Mouse (Mus musculus) yolk sac, embryonic 10.5 days (tissue): ENCODE data around the gene Cenpt.

ENCODE experiments used
- DNase-seq: peaks from one replicate; pipeline ENCODE4 v3.0.0-alpha.2; 2017; ENCODE audit warnings: low spot score

Gene Cenpt

DNA sequence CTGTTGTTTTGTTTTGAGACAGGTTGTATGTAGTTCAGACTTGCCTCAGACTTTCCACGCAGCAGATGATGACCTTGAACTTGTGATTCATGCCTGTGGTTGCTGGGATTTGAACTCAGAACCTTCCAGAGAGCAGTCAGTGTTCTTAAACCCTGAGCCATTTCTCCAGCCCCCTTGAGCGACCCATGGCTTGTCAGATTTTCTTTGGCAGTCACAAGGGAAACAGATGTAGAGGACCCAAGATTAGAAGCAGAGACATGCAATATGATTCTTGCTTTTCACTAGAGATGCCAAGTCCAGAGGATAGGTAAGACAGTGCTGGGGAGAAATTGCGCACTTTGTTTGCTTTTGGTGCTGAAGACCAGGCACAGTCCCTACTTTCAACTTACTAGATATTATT, at the start of gene Cenpt:
Gene Cenpt (minus strand): TSS at position 101 of the 400 bp plus-strand sequence.
- DNase-seq: no peak

DNA sequence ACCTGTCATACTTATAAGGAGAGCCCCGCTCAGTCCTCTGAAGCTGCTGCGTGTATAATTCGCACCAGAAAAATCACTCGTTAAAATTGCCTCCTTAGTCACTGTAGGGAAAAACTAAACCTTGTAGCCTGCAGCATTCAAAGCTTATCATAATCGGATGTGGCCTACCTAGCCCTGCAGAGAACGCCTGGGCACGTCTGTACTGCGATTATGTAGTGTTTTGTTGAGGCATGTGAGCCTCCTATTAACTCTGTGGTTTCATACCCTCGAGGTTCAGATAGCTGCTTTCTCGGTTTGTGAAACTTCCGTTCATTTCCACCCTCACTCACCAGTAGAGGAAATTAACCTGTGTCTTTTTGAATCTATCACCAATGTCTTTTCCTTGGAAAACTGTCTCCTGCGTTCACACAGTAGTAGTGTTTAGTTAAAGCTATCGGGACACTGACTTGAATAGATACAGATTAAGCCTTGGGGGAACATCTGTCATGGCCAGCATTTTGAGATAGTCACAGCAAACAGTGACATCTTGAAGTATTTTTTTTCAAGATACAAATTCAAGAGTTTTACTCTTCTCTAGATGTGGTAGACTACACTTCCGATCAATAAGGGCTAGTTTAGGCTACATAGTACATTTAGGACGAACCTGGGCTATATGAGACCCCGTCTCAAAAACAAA, 48.0 kb upstream of the Cenpt start:
- DNase-seq: no peak

DNA sequence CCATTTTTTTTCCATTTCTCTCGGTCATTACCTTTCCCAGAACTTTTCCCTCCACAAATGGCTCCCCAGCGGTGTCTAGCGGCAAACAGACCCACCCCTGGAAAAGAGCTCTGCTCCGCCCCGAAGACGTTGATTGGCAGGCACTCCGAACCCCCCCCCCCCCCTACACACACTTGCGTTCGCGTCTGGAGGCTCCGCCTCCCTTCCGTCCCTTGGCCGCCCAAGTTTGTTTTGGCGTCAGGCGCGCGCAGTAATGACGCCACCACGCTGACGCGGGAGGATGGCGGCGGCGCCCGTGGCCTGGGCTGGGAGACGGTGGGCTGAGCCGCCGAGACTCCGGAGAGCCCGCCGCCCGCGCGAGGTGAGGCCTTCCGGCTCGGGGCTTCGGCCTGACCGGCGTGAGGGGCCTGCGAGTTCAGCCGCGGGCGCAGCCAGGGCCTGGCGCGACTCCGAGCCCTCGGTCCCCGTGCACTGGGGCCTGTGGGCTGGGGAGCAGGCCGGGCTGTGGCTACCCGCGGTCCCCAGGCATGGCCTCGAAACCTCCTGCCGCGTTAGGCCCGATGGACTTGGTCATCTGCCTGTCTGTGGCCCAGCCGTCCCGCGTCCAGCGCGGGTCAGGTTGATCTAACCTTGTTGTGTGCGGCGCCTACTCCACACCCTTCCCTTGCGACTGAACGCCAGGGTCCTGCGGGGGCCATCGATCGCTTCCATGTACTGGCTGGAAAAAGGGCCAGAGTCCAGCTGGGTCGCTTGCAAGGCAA, 47.3 kb upstream of the Cenpt start, which contains the start of gene Pskh1:
Gene Pskh1 (plus strand): TSS at position 262 of the 761 bp plus-strand sequence.
- peak; percentile 95 for DNase-seq

DNA sequence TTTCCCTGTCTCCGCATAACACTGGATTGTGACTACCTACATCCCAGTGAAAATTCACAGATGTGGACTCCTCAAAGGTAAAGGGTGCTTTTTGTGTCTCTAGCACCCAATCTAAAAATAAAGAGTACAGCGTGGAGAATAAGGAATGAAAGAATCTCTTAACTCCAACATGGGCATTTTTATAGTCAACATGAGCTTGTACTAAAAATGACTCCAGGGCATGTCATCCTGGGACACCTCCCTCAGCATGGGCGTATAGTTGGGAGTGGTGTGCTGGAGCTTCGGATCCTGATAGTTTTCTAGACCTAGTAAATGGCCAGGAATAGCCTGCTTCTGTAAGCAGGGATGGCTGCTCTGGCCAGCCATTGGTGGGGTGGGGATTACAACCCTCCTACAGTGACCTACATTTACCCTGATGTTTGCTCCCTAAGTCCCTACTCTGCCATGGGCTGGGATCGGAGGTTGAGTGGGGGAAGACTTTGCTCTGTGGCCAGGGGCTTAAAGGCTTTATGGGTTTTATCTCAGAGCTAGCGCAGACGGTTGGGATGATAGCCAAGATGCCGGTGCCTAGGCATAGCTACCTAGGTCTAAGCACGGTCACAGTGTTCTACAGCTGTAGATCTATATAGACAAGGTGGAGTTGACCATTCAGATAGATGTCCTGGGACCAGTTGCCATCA, 44.9 kb upstream of the Cenpt start:
- no peak for DNase-seq

DNA sequence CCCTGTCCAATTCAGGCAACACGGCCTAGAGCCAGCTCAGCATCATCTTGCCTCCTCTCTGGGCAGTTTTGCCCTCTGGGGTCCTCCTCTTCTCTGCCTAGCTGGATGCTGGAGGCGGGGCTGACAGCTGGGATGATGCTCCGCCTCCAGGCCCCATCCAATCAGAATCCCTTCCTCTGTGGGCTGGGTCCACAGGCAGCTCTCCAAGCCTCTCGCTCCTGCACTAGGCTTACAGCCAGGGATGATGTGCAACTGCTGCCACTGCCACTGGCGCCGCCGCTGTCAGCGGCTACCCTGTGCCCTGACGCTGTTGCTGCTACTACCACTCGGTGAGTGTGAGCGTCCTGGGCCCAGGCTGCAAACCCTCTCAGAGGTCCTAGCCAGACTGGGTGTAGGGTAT, 40.3 kb upstream of the Cenpt start, which contains the start of gene Nrn1l:
Gene Nrn1l (plus strand): TSS at position 229 of the 400 bp plus-strand sequence.
- peak; percentile 40 for DNase-seq

DNA sequence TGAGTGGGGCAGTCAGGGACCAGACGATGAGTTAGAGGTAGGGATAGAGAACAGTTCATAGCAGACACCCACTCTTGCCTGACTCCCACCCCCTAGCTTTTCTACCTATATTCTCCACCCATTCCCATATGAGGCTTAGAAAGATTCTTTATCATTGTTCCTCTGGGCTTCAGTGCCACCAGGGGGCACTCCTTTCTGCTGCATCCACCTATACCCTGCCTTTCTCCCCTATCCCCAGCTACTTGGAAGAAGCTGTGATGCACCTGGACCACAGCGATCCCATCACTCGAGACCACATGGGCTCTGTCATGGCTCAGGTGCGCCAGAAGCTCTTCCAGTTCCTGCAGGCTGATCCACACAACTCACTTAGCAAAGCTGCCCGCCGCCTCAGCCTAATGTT, 39.4 kb upstream of the Cenpt start:
- DNase-seq: no peak

DNA sequence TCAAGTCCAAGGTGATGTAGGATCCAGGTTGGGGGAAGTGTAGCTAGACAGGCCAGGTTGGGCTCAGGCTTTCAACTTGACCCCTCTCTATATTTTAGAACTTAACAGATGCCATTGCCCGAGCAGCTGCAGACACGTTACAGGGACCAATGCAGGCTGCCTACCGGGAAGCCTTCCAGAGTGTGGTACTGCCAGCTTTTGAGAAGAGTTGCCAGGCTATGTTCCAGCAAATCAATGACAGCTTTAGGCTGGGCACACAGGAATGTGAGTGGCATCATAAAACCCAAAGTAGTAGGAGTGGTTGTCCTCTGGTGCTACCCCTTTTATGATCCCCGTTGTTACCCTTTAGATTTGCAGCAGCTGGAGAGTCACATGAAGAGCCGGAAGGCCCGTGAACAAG, 37.8 kb upstream of the Cenpt start:
- DNase-seq: no peak

DNA sequence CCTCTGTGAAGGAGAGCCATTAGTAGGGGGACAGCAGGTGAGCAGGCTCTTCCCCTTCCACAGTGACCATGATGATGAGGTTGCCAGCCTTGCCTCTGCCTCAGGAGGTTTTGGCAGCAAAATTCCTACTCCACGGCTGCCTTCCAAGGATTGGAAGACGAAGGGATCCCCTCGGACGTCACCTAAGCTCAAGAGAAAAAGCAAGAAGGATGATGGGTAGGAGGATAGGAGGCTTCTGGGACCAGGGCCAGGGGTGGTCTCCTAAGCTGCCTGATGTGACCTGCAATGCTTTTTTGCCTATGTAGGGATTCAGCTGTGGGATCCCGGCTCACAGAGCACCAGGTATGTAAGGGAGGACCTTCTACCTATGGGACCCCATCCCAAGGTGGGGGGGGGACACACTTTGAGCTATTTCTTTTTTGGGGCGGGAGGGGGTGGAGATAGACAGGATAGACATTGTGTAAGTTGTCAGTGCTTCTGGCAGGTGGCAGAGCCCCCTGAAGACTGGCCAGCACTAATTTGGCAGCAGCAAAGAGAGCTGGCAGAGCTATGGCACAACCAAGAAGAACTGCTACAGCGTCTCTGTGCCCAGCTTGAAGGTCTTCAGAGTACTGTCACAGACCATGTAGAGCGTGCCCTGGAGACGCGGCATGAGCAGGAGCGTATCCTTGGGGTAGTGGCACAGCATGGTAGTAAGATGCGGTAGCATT, 36.8 kb upstream of the Cenpt start:
- DNase-seq: no peak

DNA sequence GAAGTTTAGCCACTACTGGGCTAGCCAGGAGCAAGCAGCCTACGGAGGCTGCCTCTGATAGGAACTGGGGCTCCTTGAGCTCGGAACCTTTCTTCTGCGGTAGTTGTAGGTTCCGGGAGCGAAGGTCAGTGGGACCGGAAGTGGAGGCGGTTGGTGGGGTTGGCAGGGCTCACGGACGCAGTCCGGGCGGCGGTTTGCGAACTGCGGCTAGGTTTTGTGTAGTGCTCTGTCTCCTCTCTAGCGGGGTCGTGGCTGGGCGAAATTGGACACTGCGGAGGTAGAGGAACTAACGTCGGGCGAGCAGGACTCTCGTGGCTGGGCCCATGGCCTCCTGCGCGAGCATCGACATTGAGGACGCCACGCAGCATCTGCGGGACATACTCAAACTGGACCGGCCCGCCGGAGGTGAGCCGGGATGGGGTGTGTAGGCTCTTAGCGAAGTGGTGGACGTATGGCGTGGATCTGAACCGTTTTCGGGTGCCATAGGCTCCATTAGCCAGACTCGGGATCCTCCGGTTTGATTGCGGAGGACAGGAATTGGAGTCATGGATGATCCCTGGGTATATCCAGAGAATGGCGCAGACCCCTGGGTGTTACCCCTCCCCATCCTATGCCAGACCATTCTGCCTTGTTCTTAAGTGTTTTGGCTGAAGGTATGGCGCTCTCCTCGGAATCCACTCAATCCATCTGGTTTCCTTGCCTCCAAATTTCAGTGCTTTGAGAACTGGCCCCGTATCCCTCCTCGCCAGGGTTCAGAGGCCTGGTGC, 27.9 kb upstream of the Cenpt start, which contains the start of gene Edc4:
Gene Edc4 (plus strand): TSS at position 128 of the 767 bp plus-strand sequence.
- DNase-seq: peak; percentile 87

DNA sequence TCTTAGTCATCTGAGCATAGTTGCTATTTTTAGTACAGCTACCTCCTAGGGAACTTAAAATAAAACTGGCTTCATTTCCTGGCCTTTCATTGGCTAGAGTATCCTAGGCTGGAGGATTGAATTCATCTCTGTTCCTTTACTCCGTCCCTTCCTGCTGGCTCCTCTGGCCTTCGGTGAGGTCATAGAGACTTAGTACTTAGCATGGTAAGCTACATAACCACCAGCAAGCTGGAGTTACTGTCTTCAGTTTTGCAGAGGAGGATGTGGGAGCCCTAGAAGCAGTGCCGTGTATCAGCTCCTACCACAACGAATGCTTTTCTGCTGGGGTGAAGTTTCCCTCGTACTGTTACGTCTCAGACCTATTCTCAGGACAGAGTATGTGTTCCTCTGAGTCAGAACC, 21.2 kb upstream of the Cenpt start:
- no peak for DNase-seq

DNA sequence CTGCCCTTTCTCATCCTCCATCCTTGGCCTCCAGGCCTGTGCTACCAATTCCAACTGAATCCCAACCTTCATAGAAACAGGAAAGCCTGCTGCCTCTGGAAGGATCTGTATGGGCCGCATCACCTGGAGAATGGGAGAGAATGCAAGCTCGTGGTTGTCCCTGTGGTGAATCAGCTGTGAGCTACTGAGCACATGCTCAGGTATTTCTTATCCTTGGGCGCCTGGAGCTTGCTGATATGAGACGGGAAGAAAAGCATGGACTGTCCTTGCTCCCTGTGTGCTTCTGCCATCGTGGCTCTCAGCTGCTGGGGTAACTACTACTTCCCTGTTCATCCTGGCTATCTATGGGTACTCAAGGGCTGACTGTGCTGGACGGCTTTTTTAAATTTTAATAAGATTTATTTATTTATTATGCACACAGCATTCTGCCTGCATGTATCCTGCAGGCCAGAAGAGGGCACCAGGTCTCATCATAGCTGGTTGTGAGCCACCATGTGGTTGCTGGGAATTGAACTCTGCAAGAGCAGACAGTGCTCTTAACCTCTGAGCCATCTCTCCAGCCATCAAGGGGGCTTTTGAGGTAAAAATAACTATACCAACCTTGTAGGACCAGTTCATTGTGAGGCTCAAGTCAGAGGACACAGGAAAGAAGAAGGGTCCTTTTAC, 13.4 kb upstream of the Cenpt start:
- no peak for DNase-seq

DNA sequence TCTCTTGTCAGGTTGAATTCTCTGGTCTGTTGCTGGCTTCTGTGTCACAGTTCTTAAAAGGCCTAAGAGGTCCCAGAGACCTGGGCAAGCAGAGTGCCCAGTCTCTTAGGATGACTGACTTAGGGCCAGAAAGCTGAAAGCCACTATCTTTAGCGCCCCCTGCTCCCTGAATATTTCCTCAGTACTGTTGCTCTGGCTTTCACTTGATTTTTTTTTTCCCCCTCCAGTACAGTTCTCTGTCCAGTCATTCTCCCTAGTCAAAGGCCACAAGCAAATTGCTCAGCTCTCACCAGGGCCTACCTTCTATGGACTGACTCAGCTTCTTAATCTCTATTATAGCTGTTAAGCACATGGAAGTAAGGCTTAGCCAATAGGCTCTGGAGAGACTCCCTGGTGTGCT, 8.9 kb upstream of the Cenpt start:
- no peak for DNase-seq

DNA sequence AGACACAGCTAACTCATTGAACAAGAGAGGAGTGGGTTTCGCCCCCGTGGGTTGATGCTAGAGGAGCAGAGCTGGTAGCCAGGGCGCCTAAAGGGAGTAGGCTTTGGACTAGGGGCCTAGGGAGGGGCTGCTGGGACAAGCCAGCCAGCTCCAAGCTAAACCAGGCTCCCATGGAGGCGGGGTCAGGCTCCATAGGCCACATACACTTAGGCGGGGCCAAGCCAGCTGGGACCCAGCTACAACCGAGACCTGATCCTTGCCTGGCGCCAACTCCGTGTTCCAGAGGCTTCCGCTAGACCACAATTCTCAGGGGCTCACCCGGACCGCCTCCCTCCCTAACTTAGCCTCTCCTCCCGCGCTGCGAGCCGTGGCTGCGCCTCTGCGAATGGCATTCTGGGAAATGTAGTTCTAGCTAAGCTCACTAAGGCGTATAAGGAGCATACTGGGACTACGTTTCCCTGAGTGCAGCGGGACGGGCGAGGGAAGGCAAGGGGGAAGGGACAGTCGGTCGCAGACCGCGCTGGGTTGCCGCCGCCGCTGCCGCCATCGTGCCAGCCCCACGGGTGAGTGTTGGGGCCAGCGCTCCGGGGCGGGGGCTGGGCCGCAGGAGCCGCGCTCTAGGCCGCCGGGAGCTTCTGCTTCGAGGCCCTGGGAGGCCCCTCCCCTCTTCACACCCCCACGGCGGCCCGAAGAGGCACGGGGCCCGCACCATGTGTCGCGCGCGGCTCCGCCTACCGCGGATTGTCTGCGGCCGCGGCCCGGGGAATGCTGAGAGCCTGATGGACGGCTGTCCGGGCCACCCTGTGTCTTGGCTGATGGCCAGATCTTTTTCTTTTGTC, 7.3 kb upstream of the Cenpt start, which contains the start of gene Nutf2:
Gene Nutf2 (plus strand): TSS at position 438 of the 839 bp plus-strand sequence.
- peak; percentile 99 for DNase-seq

DNA sequence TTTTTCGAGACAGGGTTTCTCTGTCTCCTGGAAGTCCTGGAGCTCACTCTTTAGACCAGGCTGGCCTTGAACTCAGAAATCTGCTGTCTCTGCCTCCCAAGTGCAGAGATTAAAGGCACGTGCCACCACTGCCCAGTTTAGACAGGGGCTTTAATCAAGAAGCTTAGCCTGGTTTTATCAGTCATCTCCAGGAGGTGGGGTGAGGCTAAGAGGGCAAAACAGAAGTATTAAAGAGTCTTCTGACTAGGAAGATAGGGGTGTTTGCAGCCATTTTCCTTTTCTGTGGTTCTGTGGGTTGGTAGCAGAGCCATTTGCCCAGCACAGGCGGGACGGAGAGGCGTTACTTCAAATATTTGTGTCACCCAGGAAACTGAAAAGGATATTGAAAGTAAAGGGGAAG, 6.2 kb upstream of the Cenpt start:
- DNase-seq: no peak

DNA sequence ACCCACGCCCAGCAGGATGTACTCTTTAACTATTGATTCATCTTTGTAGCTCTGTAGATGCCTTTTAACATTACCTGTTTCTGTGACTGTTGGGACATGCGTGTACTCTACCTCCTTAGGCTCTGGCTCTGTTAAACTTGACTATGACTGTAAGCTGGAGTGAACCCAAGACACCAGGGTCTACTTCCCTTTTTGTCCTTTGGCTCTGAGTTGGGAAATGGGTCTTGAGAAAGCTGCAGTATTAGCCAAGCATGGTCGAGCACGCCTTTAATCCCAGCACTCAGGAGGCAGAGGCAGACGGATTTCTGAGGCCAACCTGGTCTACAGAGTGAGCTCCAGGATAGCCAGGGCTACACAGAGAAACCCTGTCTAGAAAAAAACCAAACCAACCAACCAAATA, 5.4 kb upstream of the Cenpt start:
- no peak for DNase-seq

DNA sequence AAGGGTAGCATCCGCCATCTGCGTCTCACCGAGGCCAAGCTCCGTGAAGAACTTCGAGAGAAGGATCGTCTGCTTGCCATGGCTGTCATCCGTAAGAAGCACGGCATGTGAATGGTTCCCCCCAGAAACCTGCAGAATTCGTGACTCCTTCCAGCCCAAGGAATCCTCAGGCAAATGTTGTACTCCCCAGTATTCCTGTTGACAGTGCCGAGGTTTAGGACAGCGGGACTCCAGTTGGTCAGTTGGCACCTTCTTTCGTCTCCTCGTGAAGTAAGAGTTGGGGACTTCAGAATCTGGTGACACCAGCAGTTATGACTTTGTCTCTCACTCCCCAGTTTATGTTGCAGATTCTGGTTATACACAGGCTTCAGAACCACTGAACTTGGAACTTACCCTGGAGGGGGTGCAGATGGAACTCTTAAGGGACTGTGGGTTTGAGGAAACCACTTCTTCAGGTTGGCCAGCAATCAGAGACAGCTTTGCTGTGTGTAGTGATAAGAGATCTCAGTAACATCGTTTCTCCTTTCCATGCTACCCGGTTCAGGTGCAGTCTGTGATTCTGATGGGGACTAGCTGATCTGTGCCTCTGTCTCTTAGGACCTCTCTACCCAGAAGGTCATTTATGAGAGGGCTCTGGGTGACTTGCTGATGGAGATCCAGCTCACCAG, 3.2 kb upstream of the Cenpt start:
- DNase-seq: no peak

DNA sequence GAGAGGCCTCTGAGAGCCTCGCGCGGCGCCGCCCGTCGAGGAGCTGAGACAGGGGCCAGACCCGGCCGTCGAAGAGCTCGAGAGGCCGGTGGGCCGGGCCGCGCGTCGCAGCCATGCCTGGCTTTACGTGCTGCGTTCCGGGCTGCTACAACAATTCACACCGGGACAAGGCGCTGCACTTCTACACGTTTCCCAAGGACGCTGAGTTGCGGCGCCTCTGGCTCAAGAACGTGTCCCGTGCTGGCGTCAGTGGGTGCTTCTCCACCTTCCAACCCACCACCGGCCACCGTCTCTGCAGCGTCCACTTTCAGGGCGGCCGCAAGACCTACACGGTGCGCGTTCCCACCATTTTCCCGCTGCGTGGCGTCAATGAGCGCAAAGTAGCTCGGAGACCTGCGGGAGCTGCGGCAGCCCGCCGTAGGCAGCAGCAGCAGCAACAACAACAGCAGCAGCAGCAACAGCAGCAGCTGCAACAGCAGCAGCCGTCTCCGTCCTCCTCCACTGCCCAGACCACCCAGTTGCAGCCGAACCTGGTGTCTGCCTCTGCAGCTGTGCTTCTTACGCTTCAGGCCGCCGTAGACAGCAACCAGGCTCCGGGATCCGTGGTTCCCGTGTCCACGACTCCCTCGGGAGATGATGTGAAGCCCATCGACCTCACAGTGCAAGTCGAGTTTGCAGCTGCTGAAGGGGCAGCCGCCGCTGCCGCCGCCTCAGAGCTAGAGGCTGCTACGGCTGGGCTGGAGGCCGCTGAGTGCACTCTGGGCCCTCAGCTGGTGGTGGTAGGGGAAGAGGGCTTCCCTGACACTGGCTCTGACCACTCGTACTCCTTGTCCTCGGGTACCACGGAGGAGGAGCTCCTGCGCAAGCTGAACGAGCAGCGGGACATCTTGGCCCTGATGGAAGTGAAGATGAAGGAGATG, 2.4 kb upstream of the Cenpt start:
- DNase-seq: no peak

DNA sequence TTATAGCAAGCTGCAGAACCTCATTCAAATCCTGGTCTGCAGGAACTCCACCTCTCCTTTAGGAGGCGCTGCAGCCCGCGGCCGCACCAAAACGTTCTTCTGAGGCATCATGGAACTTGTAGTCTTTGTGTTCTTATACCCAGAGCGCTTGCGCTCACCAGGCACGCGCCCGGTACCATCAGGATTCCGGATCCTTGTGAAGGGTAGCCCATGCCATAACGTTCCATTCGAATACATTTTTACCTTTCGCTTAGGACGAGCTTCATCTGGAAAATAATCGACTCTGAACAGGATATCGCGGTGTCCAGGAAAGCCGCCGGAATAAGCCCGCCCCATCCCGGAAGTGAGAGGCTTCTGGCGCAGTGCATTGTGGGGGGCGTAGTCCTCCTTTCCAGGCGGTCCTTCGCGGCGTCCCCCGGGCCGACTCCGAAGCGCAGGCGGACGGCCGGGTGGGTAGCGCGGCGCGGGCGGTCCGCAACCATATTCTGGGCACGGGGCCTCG, 1.7 kb upstream of the Cenpt start, which contains the start of gene Thap11:
Gene Thap11 (plus strand): TSS at position 418 of the 502 bp plus-strand sequence.
- DNase-seq: peak; percentile 97
